Mouse (Mus musculus): ENCODE measurements around the gene Arsa. TPM values are rescaled to one million over a fixed set of nuclear protein-coding genes. Genes with fewer than 3 reads are reported as not detected.

Arsa gene
- polyA plus RNA-seq, 1 experiment from 2014 or later: 9.4 TPM

GRCm38 (mm10) chr15:89453865-89454478, 23.3 kb downstream of the Arsa start, which contains the start of gene Mapk8ip2:
TSS of gene Mapk8ip2 (plus strand) at chr15:89453913.
- WGBS: under 1% methylated on average over 53 of the region's 53 CpGs
- H3K9me3 ChIP-seq (ENCODE audit: control insufficient read depth, low read length): no peaks in the 10 kb centered on the region
- H3K9ac ChIP-seq (ENCODE audit: low read length): peak within 1 kb of the TSS; percentile 84
- H3K27me3 ChIP-seq (ENCODE audit: control insufficient read depth, insufficient read depth, low read length): 0 out of 2 replicates have a peak, but pooled peaks cover 5% of the 10 kb centered on the region
- peak within 1 kb of the TSS; percentile 78 for H3K4me2 ChIP-seq
- H3K27ac ChIP-seq (ENCODE audit: low read depth, low read length): peak within 1 kb of the TSS; percentile 54
- ATAC-seq (ENCODE audit: low FRiP score): peak; percentile 84
- peak within 1 kb of the TSS; percentile 84 for H3K4me3 ChIP-seq (ENCODE audit: low read depth, low read length)
- peak; percentile 97 for DNase-seq (ENCODE audit: low spot score, missing footprints)
- H3K36me3 ChIP-seq (ENCODE audit: control insufficient read depth, insufficient read depth, low read length): peaks cover 16% of the 10 kb centered on the region; the same call in 1 of the 2 replicates
- peaks cover 11% of the 10 kb centered on the region for H3K4me1 ChIP-seq (ENCODE audit: control insufficient read depth, insufficient read depth, low read length)

- Histone ChIP-seq H3K4me3 (ENCODE audit: low read depth, low read length) (peak overlapping the region; percentile 84), H3K27ac (ENCODE audit: low read depth, low read length) (no peak overlapping the region), H3K4me1 (ENCODE audit: control insufficient read depth, insufficient read depth, low read length) (peaks cover 11% of the 10 kb centered on the region), H3K36me3 (ENCODE audit: control insufficient read depth, insufficient read depth, low read length) (peaks cover 16% of the 10 kb centered on the region; the same call in 1 of the 2 replicates), H3K9me3 (ENCODE audit: control insufficient read depth, low read length) (no peaks in the 10 kb centered on the region), H3K9ac (ENCODE audit: low read length) (peak overlapping the region; percentile 84), H3K4me2 (peak overlapping the region; percentile 78), H3K27me3 (ENCODE audit: control insufficient read depth, insufficient read depth, low read length) (0 out of 2 replicates have a peak, but pooled peaks cover 5% of the 10 kb centered on the region)
- ATAC-seq (ENCODE audit: low FRiP score): peak; percentile 59
- WGBS: 4% methylated on average over 24 of the region's 24 CpGs
- DNase-seq (ENCODE audit: low spot score, missing footprints): peak; percentile 82
These were observed 24.0 kb downstream of the Arsa start for GRCm38 (mm10) chr15:89452906-89453864.

- Histone ChIP-seq H3K27ac (ENCODE audit: low read depth, low read length) (no peak overlapping the region), H3K9ac (ENCODE audit: low read length) (no peak overlapping the region), H3K4me3 (ENCODE audit: low read depth, low read length) (no peak overlapping the region), H3K9me3 (ENCODE audit: control insufficient read depth, low read length) (no peaks in the 10 kb centered on the region), H3K27me3 (ENCODE audit: control insufficient read depth, insufficient read depth, low read length) (no peaks in the 10 kb centered on the region), H3K36me3 (ENCODE audit: control insufficient read depth, insufficient read depth, low read length) (no peaks in the 10 kb centered on the region), H3K4me2 (no peak overlapping the region), H3K4me1 (ENCODE audit: control insufficient read depth, insufficient read depth, low read length) (no peaks in the 10 kb centered on the region)
- DNase-seq (ENCODE audit: low spot score, missing footprints): peak; percentile 83
- no peak for ATAC-seq (ENCODE audit: low FRiP score)
- 43% methylated on average over 8 of the region's 8 CpGs for WGBS
These were observed 34.6 kb downstream of the Arsa start for GRCm38 (mm10) chr15:89442486-89443070.

GRCm38 (mm10) chr15:89435878-89436277, 41.3 kb downstream of the Arsa start:
- ATAC-seq (ENCODE audit: low FRiP score): no peak
- peak; percentile 65 for DNase-seq (ENCODE audit: low spot score, missing footprints)
- Histone ChIP-seq H3K4me1 (ENCODE audit: control insufficient read depth, insufficient read depth, low read length) (no peaks in the 10 kb centered on the region), H3K27ac (ENCODE audit: low read depth, low read length) (no peak overlapping the region), H3K27me3 (ENCODE audit: control insufficient read depth, insufficient read depth, low read length) (no peaks in the 10 kb centered on the region), H3K4me2 (no peak overlapping the region), H3K9me3 (ENCODE audit: control insufficient read depth, low read length) (no peaks in the 10 kb centered on the region), H3K9ac (ENCODE audit: low read length) (no peak overlapping the region), H3K4me3 (ENCODE audit: low read depth, low read length) (no peak overlapping the region), H3K36me3 (ENCODE audit: control insufficient read depth, insufficient read depth, low read length) (no peaks in the 10 kb centered on the region)
- 83% methylated on average over 5 of the region's 5 CpGs for WGBS

- Histone ChIP-seq H3K4me2 (no peak overlapping the region), H3K27me3 (ENCODE audit: control insufficient read depth, insufficient read depth, low read length) (no peaks in the 10 kb centered on the region), H3K4me1 (ENCODE audit: control insufficient read depth, insufficient read depth, low read length) (peaks cover 4% of the 10 kb centered on the region; the same call in 1 of the 2 replicates), H3K36me3 (ENCODE audit: control insufficient read depth, insufficient read depth, low read length) (no peaks in the 10 kb centered on the region), H3K27ac (ENCODE audit: low read depth, low read length) (no peak overlapping the region), H3K9me3 (ENCODE audit: control insufficient read depth, low read length) (no peaks in the 10 kb centered on the region), H3K9ac (ENCODE audit: low read length) (no peak overlapping the region), H3K4me3 (ENCODE audit: low read depth, low read length) (no peak overlapping the region)
- WGBS: 81% methylated on average over 3 of the region's 3 CpGs
- DNase-seq (ENCODE audit: low spot score, missing footprints) (no peak), ATAC-seq (ENCODE audit: low FRiP score) (no peak)
These were observed 43.1 kb downstream of the Arsa start for GRCm38 (mm10) chr15:89434136-89434535.

DNA sequence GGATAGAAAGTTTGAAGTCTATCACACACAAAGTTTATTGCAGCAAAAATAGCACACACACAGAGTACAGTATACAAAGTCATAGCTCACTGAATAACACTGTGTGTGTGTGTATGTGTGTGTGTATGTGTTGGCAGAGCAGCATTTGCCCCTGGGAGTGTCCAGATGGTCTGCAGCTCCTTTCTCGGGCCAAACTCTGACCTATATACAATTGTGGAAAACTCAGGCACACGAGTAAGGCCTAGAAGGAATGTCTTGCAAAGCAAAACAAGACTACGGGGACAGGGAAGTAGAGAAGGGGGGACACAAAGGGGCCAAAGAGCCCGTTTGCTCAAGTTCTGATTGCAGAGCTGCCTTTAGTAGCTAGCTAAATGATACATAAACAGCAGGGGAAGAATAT, 44.3 kb downstream of the Arsa start:
- H3K36me3 ChIP-seq (ENCODE audit: control insufficient read depth, insufficient read depth, low read length): no peaks in the 10 kb centered on the region
- no peaks in the 10 kb centered on the region for H3K27me3 ChIP-seq (ENCODE audit: control insufficient read depth, insufficient read depth, low read length)
- no peak overlapping the region for H3K4me2 ChIP-seq
- H3K9me3 ChIP-seq (ENCODE audit: control insufficient read depth, low read length): no peaks in the 10 kb centered on the region
- ATAC-seq (ENCODE audit: low FRiP score) (no peak), DNase-seq (ENCODE audit: low spot score, missing footprints) (no peak)
- peaks cover 10% of the 10 kb centered on the region for H3K4me1 ChIP-seq (ENCODE audit: control insufficient read depth, insufficient read depth, low read length)
- no peak overlapping the region for H3K4me3 ChIP-seq (ENCODE audit: low read depth, low read length)
- H3K9ac ChIP-seq (ENCODE audit: low read length): no peak overlapping the region
- WGBS: 76% methylated on average over 4 of the region's 4 CpGs
- H3K27ac ChIP-seq (ENCODE audit: low read depth, low read length): no peak overlapping the region

- Histone ChIP-seq H3K27me3 (ENCODE audit: control insufficient read depth, insufficient read depth, low read length) (no peaks in the 10 kb centered on the region), H3K4me2 (no peak overlapping the region), H3K9me3 (ENCODE audit: control insufficient read depth, low read length) (no peaks in the 10 kb centered on the region), H3K4me1 (ENCODE audit: control insufficient read depth, insufficient read depth, low read length) (peaks cover 10% of the 10 kb centered on the region), H3K9ac (ENCODE audit: low read length) (no peak overlapping the region), H3K27ac (ENCODE audit: low read depth, low read length) (no peak overlapping the region), H3K36me3 (ENCODE audit: control insufficient read depth, insufficient read depth, low read length) (no peaks in the 10 kb centered on the region; the same call in 1 of the 2 replicates), H3K4me3 (ENCODE audit: low read depth, low read length) (no peak overlapping the region)
- 90% methylated on average over 6 of the region's 6 CpGs for WGBS
- peak; percentile 41 for DNase-seq (ENCODE audit: low spot score, missing footprints)
- ATAC-seq (ENCODE audit: low FRiP score): no peak
These were observed 45.4 kb downstream of the Arsa start for GRCm38 (mm10) chr15:89431806-89432205.

- H3K9ac ChIP-seq (ENCODE audit: low read length): no peak overlapping the region
- H3K4me1 ChIP-seq (ENCODE audit: control insufficient read depth, insufficient read depth, low read length): peaks cover 10% of the 10 kb centered on the region
- H3K27me3 ChIP-seq (ENCODE audit: control insufficient read depth, insufficient read depth, low read length): no peaks in the 10 kb centered on the region
- ATAC-seq (ENCODE audit: low FRiP score): no peak
- WGBS: 87% methylated on average over 3 of the region's 3 CpGs
- peaks cover 3% of the 10 kb centered on the region; the same call in 1 of the 2 replicates for H3K36me3 ChIP-seq (ENCODE audit: control insufficient read depth, insufficient read depth, low read length)
- H3K4me3 ChIP-seq (ENCODE audit: low read depth, low read length): no peak overlapping the region
- DNase-seq (ENCODE audit: low spot score, missing footprints): peak; percentile 64
- H3K27ac ChIP-seq (ENCODE audit: low read depth, low read length): no peak overlapping the region
- H3K4me2 ChIP-seq: no peak overlapping the region
- H3K9me3 ChIP-seq (ENCODE audit: control insufficient read depth, low read length): no peaks in the 10 kb centered on the region
These were observed 46.0 kb downstream of the Arsa start for GRCm38 (mm10) chr15:89431271-89431670.
